Mouse (Mus musculus): ENCODE data around the gene Rnf212b. TPM values are rescaled to one million over a fixed set of nuclear protein-coding genes. Genes with fewer than 3 reads are reported as not detected.

Rnf212b gene
- total and polyA plus RNA-seq, 2 experiments from 2014 or later = not detected

DNA sequence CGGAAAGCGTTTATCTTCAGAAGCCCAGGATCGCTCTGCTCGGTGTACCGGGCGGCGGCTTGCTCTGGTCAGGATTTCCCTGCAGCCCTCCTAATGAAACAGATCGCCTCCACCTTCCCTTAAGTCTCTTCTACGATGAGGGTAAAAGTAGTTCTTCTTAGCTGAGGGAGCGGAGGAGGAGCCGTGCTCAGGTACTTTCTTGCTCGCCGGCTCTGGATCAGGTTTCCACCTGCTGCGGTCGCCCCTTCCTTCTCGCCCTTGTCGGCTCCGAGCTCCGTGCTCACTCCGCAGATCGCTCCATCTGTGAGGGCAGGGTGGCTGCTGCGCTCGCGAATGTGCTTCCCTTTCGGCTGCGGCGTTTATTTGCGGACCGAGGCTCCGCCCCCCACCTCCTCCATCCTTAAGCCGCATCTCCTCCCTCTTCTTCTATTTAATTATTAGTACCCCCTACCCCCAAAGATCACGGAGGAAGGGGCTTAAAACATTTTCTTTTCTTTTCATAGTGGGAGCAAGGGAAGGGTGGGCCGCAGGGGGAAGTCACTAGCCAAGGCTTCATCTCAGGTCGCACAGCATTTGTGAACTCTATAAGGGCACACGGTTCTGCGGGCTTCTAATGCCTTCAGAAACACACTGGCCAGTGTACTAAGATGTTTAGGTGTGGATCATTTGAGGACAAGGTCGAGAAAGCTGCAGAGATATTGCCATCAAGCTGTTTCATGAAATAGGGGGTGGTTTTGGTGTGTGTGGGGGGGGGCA lies 32.2 kb upstream of the Rnf212b start, which contains the start of gene Slc7a8:
Gene Slc7a8, minus strand, starts transcription at position 337 of the 756 bp plus-strand sequence.
- Histone ChIP-seq H3K27me3 (ENCODE audit: insufficient read depth, low read length) (no peaks in the 10 kb centered on the region), H3K9ac (replicated peaks; ENCODE audit: low read length, poor library complexity, severe bottlenecking) (peak within 1 kb of the TSS; percentile 61), H3K9me3 (ENCODE audit: low read length) (no peaks in the 10 kb centered on the region), H3K4me3 (ENCODE audit: low read depth, low read length) (peak within 1 kb of the TSS; percentile 61), H3K4me2 (ENCODE audit: low read depth, low read length, poor library complexity, severe bottlenecking) (peak within 1 kb of the TSS; percentile 81), H3K4me1 (ENCODE audit: insufficient read depth, low read length) (0 out of 2 replicates have a peak, but pooled peaks cover 4% of the 10 kb centered on the region), H3K27ac (ENCODE audit: low read depth, low read length) (peak within 1 kb of the TSS; percentile 69), H3K36me3 (ENCODE audit: insufficient read depth, low read length) (no peaks in the 10 kb centered on the region)
- TF ChIP-seq CTCF (IDR thresholded peaks at IDR 0.05) = no peak
- DNase-seq (ENCODE audit: low spot score) (peak; percentile 63), ATAC-seq (ENCODE audit: low FRiP score) (peak; percentile 84)
- 2% methylated on average over 37 of the region's 37 CpGs for WGBS

DNA sequence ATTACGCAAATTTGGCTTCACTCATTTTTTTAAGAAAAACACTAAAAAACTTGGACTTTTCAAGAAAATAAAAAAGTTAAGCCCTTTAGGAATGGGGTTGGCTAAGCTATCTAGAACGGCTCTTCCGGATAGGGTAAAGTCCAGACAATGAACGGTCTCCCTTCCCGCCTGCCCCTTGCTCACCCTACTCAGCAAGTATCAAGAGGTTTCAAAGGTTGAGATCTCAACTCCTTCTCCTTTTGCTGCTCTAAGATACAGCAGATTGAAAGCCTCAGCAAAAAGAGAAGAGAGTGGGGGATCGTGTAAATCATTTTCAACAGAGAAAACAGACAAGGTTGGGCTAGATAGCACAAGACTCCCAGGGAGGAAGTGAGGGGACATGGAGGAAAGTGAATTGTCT lies 31.0 kb upstream of the Rnf212b start:
- 88% methylated on average over 6 of the region's 6 CpGs for WGBS
- TF ChIP-seq CTCF (IDR thresholded peaks at IDR 0.05) = no peak
- Histone ChIP-seq H3K4me2 (ENCODE audit: low read depth, low read length, poor library complexity, severe bottlenecking) (no peak overlapping the region), H3K4me1 (ENCODE audit: insufficient read depth, low read length) (0 out of 2 replicates have a peak, but pooled peaks cover 4% of the 10 kb centered on the region), H3K9ac (replicated peaks; ENCODE audit: low read length, poor library complexity, severe bottlenecking) (no peak overlapping the region), H3K4me3 (ENCODE audit: low read depth, low read length) (no peak overlapping the region), H3K9me3 (ENCODE audit: low read length) (no peaks in the 10 kb centered on the region), H3K27me3 (ENCODE audit: insufficient read depth, low read length) (no peaks in the 10 kb centered on the region), H3K36me3 (ENCODE audit: insufficient read depth, low read length) (no peaks in the 10 kb centered on the region), H3K27ac (ENCODE audit: low read depth, low read length) (no peak overlapping the region)
- ATAC-seq (ENCODE audit: low FRiP score) = no peak
- no peak for DNase-seq (ENCODE audit: low spot score)

DNA sequence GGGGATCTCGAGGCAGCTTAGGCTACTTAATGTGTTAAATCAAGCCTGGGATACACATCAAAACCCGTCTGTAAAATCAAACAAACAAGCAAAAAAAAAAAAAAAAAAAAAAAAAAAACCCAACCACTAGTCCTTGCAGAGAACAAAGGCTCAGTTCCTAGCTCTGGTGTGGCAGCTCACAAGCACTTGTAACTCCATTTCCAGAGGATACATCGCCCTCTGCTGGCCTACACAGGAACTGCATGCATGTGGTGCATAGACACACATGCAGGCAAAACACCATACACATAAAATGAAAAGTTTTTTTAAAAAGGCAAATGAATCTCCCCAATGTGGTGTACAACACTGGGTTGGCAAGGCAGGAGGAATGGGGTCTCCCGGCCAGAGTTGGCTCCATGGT lies 28.0 kb upstream of the Rnf212b start:
- 56% methylated on average over 4 of the region's 4 CpGs for WGBS
- DNase-seq (ENCODE audit: low spot score) (peak; percentile 55), ATAC-seq (ENCODE audit: low FRiP score) (no peak)
- Histone ChIP-seq H3K36me3 (ENCODE audit: insufficient read depth, low read length) (no peaks in the 10 kb centered on the region), H3K4me3 (ENCODE audit: low read depth, low read length) (no peak overlapping the region), H3K27me3 (ENCODE audit: insufficient read depth, low read length) (no peaks in the 10 kb centered on the region), H3K9me3 (ENCODE audit: low read length) (no peaks in the 10 kb centered on the region), H3K9ac (replicated peaks; ENCODE audit: low read length, poor library complexity, severe bottlenecking) (no peak overlapping the region), H3K4me2 (ENCODE audit: low read depth, low read length, poor library complexity, severe bottlenecking) (no peak overlapping the region), H3K27ac (ENCODE audit: low read depth, low read length) (no peak overlapping the region), H3K4me1 (ENCODE audit: insufficient read depth, low read length) (no peaks in the 10 kb centered on the region)
- peak; percentile 73 for TF ChIP-seq CTCF (IDR thresholded peaks at IDR 0.05)

DNA sequence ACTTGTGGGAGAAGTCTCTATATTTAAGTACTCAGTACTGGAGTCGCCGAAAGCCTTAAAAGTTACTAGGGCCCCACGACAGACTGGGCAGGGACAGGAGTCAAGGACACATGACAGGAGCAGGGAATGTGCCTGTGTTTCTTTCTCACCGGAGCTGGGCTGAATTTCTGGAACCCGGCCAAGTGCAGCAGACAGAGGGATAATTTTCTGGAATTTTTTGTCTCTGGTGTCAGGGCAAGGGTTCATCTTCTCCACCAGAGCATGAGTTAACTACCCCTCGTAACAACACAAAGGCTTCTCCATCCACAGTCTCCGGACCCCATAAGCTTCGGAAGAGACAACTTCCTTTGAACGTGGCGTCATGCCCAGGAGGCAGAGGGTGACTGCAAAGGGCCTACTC lies 27.5 kb upstream of the Rnf212b start:
- Histone ChIP-seq H3K9ac (replicated peaks; ENCODE audit: low read length, poor library complexity, severe bottlenecking) (no peak overlapping the region), H3K27me3 (ENCODE audit: insufficient read depth, low read length) (no peaks in the 10 kb centered on the region), H3K36me3 (ENCODE audit: insufficient read depth, low read length) (no peaks in the 10 kb centered on the region), H3K27ac (ENCODE audit: low read depth, low read length) (no peak overlapping the region), H3K9me3 (ENCODE audit: low read length) (no peaks in the 10 kb centered on the region), H3K4me3 (ENCODE audit: low read depth, low read length) (no peak overlapping the region), H3K4me2 (ENCODE audit: low read depth, low read length, poor library complexity, severe bottlenecking) (no peak overlapping the region), H3K4me1 (ENCODE audit: insufficient read depth, low read length) (no peaks in the 10 kb centered on the region)
- no peak for TF ChIP-seq CTCF (IDR thresholded peaks at IDR 0.05)
- DNase-seq (ENCODE audit: low spot score) (no peak), ATAC-seq (ENCODE audit: low FRiP score) (no peak)
- WGBS = 62% methylated on average over 10 of the region's 10 CpGs

DNA sequence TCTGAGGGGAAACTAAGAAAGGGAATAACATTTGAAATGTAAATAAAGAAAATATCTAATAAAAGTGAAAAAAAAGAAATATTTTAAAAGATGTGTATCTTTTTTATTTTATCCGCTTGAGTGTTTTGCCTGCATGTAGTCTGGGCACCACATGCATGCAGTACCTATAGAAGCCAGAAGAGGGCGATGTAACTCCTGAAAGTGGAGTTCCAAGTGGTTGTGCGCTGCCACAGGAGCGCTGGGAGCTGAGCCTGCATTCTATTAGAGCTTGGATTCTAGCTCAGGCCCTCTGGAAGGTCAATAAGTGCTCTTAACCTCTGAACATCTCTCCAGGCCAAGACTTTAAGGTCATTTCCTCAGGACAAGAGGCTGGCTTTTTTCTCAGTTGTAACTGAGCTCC lies 26.7 kb upstream of the Rnf212b start:
- no peak overlapping the region for H3K9ac ChIP-seq (replicated peaks; ENCODE audit: low read length, poor library complexity, severe bottlenecking)
- ATAC-seq (ENCODE audit: low FRiP score) = no peak
- WGBS = 53% methylated on average over 4 of the region's 4 CpGs
- no peak overlapping the region for H3K27ac ChIP-seq (ENCODE audit: low read depth, low read length)
- no peak for DNase-seq (ENCODE audit: low spot score)
- TF ChIP-seq CTCF (IDR thresholded peaks at IDR 0.05) = peak; percentile 54
- H3K4me3 ChIP-seq (ENCODE audit: low read depth, low read length) = no peak overlapping the region
- no peaks in the 10 kb centered on the region for H3K36me3 ChIP-seq (ENCODE audit: insufficient read depth, low read length)
- H3K4me1 ChIP-seq (ENCODE audit: insufficient read depth, low read length) = no peaks in the 10 kb centered on the region
- H3K9me3 ChIP-seq (ENCODE audit: low read length) = no peaks in the 10 kb centered on the region
- H3K4me2 ChIP-seq (ENCODE audit: low read depth, low read length, poor library complexity, severe bottlenecking) = no peak overlapping the region
- no peaks in the 10 kb centered on the region for H3K27me3 ChIP-seq (ENCODE audit: insufficient read depth, low read length)

DNA sequence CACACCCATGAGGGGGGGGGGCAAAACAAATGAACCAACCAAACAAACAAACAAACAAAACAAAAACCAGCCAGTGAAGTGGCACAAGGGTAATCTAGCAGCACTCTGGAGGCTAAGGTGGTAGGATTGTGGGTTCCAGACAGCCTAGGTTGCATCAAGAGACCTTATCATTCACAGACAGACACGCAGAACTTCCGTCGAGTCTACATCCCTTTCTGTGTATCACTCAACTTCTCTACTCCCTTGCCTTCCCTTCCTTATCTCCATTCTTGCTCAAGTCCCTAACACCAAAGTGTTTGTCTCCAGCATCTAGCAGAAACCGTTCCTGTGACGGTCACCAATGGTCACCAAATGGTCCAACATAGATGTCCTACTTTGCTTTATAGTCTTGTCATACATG lies 25.7 kb upstream of the Rnf212b start:
- Histone ChIP-seq H3K9ac (replicated peaks; ENCODE audit: low read length, poor library complexity, severe bottlenecking) (no peak overlapping the region), H3K9me3 (ENCODE audit: low read length) (no peaks in the 10 kb centered on the region), H3K4me1 (ENCODE audit: insufficient read depth, low read length) (no peaks in the 10 kb centered on the region), H3K27ac (ENCODE audit: low read depth, low read length) (no peak overlapping the region), H3K36me3 (ENCODE audit: insufficient read depth, low read length) (no peaks in the 10 kb centered on the region), H3K4me2 (ENCODE audit: low read depth, low read length, poor library complexity, severe bottlenecking) (no peak overlapping the region), H3K4me3 (ENCODE audit: low read depth, low read length) (no peak overlapping the region), H3K27me3 (ENCODE audit: insufficient read depth, low read length) (no peaks in the 10 kb centered on the region)
- no peak for DNase-seq (ENCODE audit: low spot score)
- 89% methylated on average over 5 of the region's 5 CpGs for WGBS
- no peak for ATAC-seq (ENCODE audit: low FRiP score)
- TF ChIP-seq CTCF (IDR thresholded peaks at IDR 0.05) = no peak

All from midbrain, postnatal 0 days (tissue).